Mouse (Mus musculus): ENCODE results near the gene Stum. TPM values are rescaled to one million over a fixed set of nuclear protein-coding genes. Genes with fewer than 3 reads are reported as not detected.
"Not testable (repeated sequence)": the region's sequence is repeated elsewhere in the genome, so short reads cannot be mapped to it uniquely, and the experiment has no call there.

Gene Stum
- 100 to 1,000 TPM; 146 to 150 TPM for total RNA-seq (2021)
- long read RNA-seq, experiment 1, transcript Stum-205 (3 exons, 1,063 nt) = major isoform, 6 of 15 reads
- long read RNA-seq, experiment 1, partial matches to known transcripts = 1 of 15 reads
- long read RNA-seq, experiment 1, other reads (novel, unspliced or antisense) = 8 of 15 reads
- long read RNA-seq, experiment 2, partial matches to known transcripts = 1 of 8 reads
- long read RNA-seq, experiment 2, other reads (novel, unspliced or antisense) = 4 of 8 reads

- intact Hi-C loops (cut with DNase I) = loop anchor here (2.0 to 5.0 kb wide), 4 partner anchors 19 to 54 kb away; no protein-coding TSS in a partner anchor
- peak; percentile 76 to 88 for DNase-seq (ENCODE audit: low spot score in 2 of 2)
These were observed at the start of gene Stum for GRCm38 (mm10) chr1:180483399-180484291. Stum (minus strand) TSS chr1:180483504.

- intact Hi-C loops (cut with DNase I) = no loop called here
- DNase-seq (ENCODE audit: low spot score in 2 of 2) = no peak
These were observed 49.4 kb upstream of the Stum start for GRCm38 (mm10) chr1:180532671-180533070.

GRCm38 (mm10) chr1:180530457-180531263, 47.4 kb upstream of the Stum start:
- DNase-seq (ENCODE audit: low spot score in 2 of 2) = no peak
- intact Hi-C loops (cut with DNase I) = no loop called here

GRCm38 (mm10) chr1:180529847-180530246, 46.5 kb upstream of the Stum start:
- no peak for DNase-seq (ENCODE audit: low spot score in 2 of 2)
- intact Hi-C loops (cut with DNase I) = no loop called here

GRCm38 (mm10) chr1:180525301-180525700, 42.0 kb upstream of the Stum start:
- intact Hi-C loops (cut with DNase I) = no loop called here
- DNase-seq (ENCODE audit: low spot score in 2 of 2) = no peak

GRCm38 (mm10) chr1:180523320-180523719, 40.0 kb upstream of the Stum start:
- no peak for DNase-seq (ENCODE audit: low spot score in 2 of 2)

GRCm38 (mm10) chr1:180520190-180520589, 36.9 kb upstream of the Stum start:
- peak; percentile 79 to 90 for DNase-seq (ENCODE audit: low spot score in 2 of 2)
- intact Hi-C loops (cut with DNase I) = no loop called here

More at GRCm38 (mm10) chr1:180523320-180523719, 40.0 kb upstream of the Stum start:
- intact Hi-C loops (cut with DNase I) = no loop called here

GRCm38 (mm10) chr1:180519520-180519919, 36.2 kb upstream of the Stum start:
- intact Hi-C loops (cut with DNase I) = loop anchor here (5.0 kb wide), 1 partner anchor 37 kb away; the partner anchor contains the start of gene Stum
- DNase-seq (ENCODE audit: low spot score in 2 of 2) = no peak

GRCm38 (mm10) chr1:180518899-180519298, 35.6 kb upstream of the Stum start:
- DNase-seq (ENCODE audit: low spot score in 2 of 2) = not testable (repeated sequence)
- intact Hi-C loops (cut with DNase I) = loop anchor here (5.0 kb wide), 1 partner anchor 37 kb away; the partner anchor contains the start of gene Stum

- DNase-seq (ENCODE audit: low spot score in 2 of 2) = no peak
- intact Hi-C loops (cut with DNase I) = loop anchor here (5.0 kb wide), 1 partner anchor 36 kb away; the partner anchor contains the start of gene Stum
These were observed 35.1 kb upstream of the Stum start for GRCm38 (mm10) chr1:180518412-180518811.

GRCm38 (mm10) chr1:180517390-180518054, 34.2 kb upstream of the Stum start:
- intact Hi-C loops (cut with DNase I) = loop anchor here (5.0 kb wide), 1 partner anchor 35 kb away; the partner anchor contains the start of gene Stum
- peak in 1 of 2 experiments; percentile 37 for DNase-seq (ENCODE audit: low spot score in 2 of 2)

GRCm38 (mm10) chr1:180514077-180514476, 30.8 kb upstream of the Stum start:
- intact Hi-C loops (cut with DNase I) = no loop called here

GRCm38 (mm10) chr1:180510879-180511278, 27.6 kb upstream of the Stum start:
- DNase-seq (ENCODE audit: low spot score in 2 of 2) = no peak
- intact Hi-C loops (cut with DNase I) = no loop called here

More at GRCm38 (mm10) chr1:180514077-180514476, 30.8 kb upstream of the Stum start:
- DNase-seq (ENCODE audit: low spot score in 2 of 2) = no peak

GRCm38 (mm10) chr1:180510442-180510841, 27.1 kb upstream of the Stum start:
- DNase-seq (ENCODE audit: low spot score in 2 of 2) = peak; percentile 66 to 67
- intact Hi-C loops (cut with DNase I) = no loop called here

GRCm38 (mm10) chr1:180508662-180509061, 25.4 kb upstream of the Stum start:
- no peak for DNase-seq (ENCODE audit: low spot score in 2 of 2)
- intact Hi-C loops (cut with DNase I) = loop anchor here (5.0 kb wide), 1 partner anchor 39 kb away; no protein-coding TSS in a partner anchor

- intact Hi-C loops (cut with DNase I) = loop anchor here (5.0 kb wide), 1 partner anchor 40 kb away; no protein-coding TSS in a partner anchor
- DNase-seq (ENCODE audit: low spot score in 2 of 2) = peak; percentile 68 to 86
These were observed 24.0 kb upstream of the Stum start for GRCm38 (mm10) chr1:180507291-180507791.

GRCm38 (mm10) chr1:180506341-180506740, 23.0 kb upstream of the Stum start:
- no peak for DNase-seq (ENCODE audit: low spot score in 2 of 2)
- intact Hi-C loops (cut with DNase I) = loop anchor here (5.0 kb wide), 1 partner anchor 41 kb away; no protein-coding TSS in a partner anchor

GRCm38 (mm10) chr1:180504899-180505298, 21.6 kb upstream of the Stum start:
- DNase-seq (ENCODE audit: low spot score in 2 of 2) = no peak
- intact Hi-C loops (cut with DNase I) = loop anchor here (5.0 kb wide), 1 partner anchor 42 kb away; no protein-coding TSS in a partner anchor
